Mouse (Mus musculus) CH12.LX (cell line): ENCODE data around the gene Eri3. TPM values are rescaled to one million over a fixed set of nuclear protein-coding genes. Genes with fewer than 3 reads are reported as not detected.

ENCODE experiments used
- DNase-seq: peaks from one replicate; pipeline ENCODE4 v3.0.0-alpha.2; 2013; ENCODE audit errors: extremely low read depth
- H3K27ac ChIP-seq: 2 replicates; pipeline ENCODE4 v1.5.1; 2012; ENCODE audit warnings: low read depth, mild to moderate bottlenecking, control low read depth, moderate library complexity; ENCODE audit not compliant: insufficient read depth
- H3K27me3 ChIP-seq: replicated peaks from 2 replicates; pipeline ENCODE3; 2012; ENCODE audit warnings: inconsistent platforms
- H3K36me3 ChIP-seq, 2 experiments: replicated peaks in 1 of 2; 2 replicates each; pipeline versions ENCODE3 to v1.6.1; 2012; ENCODE audit warnings: inconsistent platforms in 1 of 2, low read length in 1 of 2, mild to moderate bottlenecking in 1 of 2, mixed read lengths in 1 of 2, moderate library complexity in 1 of 2; ENCODE audit not compliant: control insufficient read depth in 1 of 2, insufficient read depth in 1 of 2
- H3K4me1 ChIP-seq, 2 experiments: 2 replicates each; pipeline ENCODE4 v1.6.1; 2012; ENCODE audit warnings: inconsistent platforms in 1 of 2, moderate library complexity in 1 of 2; ENCODE audit not compliant: insufficient read depth in 2 of 2, control insufficient read depth in 1 of 2
- H3K4me2 ChIP-seq: 2 replicates; pipeline ENCODE4 v1.6.1; 2012; ENCODE audit warnings: low read depth, mild to moderate bottlenecking, control low read depth; ENCODE audit not compliant: poor library complexity, insufficient read depth, severe bottlenecking
- H3K4me3 ChIP-seq, 3 experiments: fragments of 150-350 bp in 1 of 3; sonication (generic) in 1 of 3; replicated peaks in 1 of 3; 2 replicates each; pipeline versions ENCODE3 to v1.5.1; 2011 to 2012; ENCODE audit warnings: low read depth in 2 of 3, low read length in 2 of 3, mild to moderate bottlenecking in 2 of 3, moderate library complexity in 2 of 3, control low read depth in 1 of 3, improper control_type of control experiment in 1 of 3, inconsistent platforms in 1 of 3, mixed read lengths in 1 of 3; ENCODE audit not compliant: poor library complexity in 1 of 3
- H3K79me2 ChIP-seq: replicated peaks from 2 replicates; pipeline ENCODE4 v1.6.1; 2012; ENCODE audit warnings: mild to moderate bottlenecking, moderate library complexity; ENCODE audit not compliant: control insufficient read depth, poor library complexity, insufficient read depth, severe bottlenecking; ENCODE audit errors: extremely low read depth
- H3K9ac ChIP-seq: 2 replicates; pipeline ENCODE4 v1.6.1; 2012; ENCODE audit warnings: low read depth, mild to moderate bottlenecking, control low read depth, moderate library complexity; ENCODE audit not compliant: insufficient read depth
- H3K9me3 ChIP-seq: replicated peaks from 2 replicates; pipeline ENCODE3; 2012; ENCODE audit warnings: low read length, inconsistent platforms, mixed read lengths
- CHD1 ChIP-seq: IDR thresholded peaks from 2 replicates; pipeline ENCODE4 v1.6.1; 2012; ENCODE audit warnings: low read depth, low read length, improper control_type of control experiment, inconsistent platforms
- CHD2 ChIP-seq: IDR thresholded peaks from 2 replicates; pipeline ENCODE4 v1.6.1; 2011; ENCODE audit warnings: low read length, improper control_type of control experiment
- ETS1 ChIP-seq: conservative IDR thresholded peaks from 2 replicates; pipeline ENCODE4 v1.6.1; 2012; ENCODE audit warnings: low read depth, mild to moderate bottlenecking, inconsistent platforms, low read length, improper control_type of control experiment, moderate library complexity
- GABPA ChIP-seq: IDR thresholded peaks from 2 replicates; pipeline ENCODE4 v1.6.1; 2012; ENCODE audit warnings: low read depth, low read length, improper control_type of control experiment, inconsistent platforms; ENCODE audit not compliant: insufficient replicate concordance
- IRF4 ChIP-seq: IDR thresholded peaks from 2 replicates; pipeline ENCODE4 v1.6.1; 2014; ENCODE audit warnings: low read depth, mild to moderate bottlenecking, inconsistent platforms, low read length, improper control_type of control experiment
- MAZ ChIP-seq: IDR thresholded peaks from 2 replicates; pipeline ENCODE4 v1.6.1; 2012; ENCODE audit warnings: low read depth, mild to moderate bottlenecking, inconsistent platforms, low read length, improper control_type of control experiment, moderate library complexity
- MYC ChIP-seq: IDR thresholded peaks from 2 replicates; pipeline ENCODE4 v1.6.1; 2011; ENCODE audit warnings: low read depth, mild to moderate bottlenecking, improper control_type of control experiment, low read length
- NELFE ChIP-seq: IDR thresholded peaks from 2 replicates; pipeline ENCODE4 v1.6.1; 2011; ENCODE audit warnings: low read depth, low read length, improper control_type of control experiment
- PAX5 ChIP-seq: IDR thresholded peaks from 2 replicates; pipeline ENCODE4 v1.6.1; 2012; ENCODE audit warnings: low read length, inconsistent platforms, mixed read lengths
- RAD21 ChIP-seq: IDR thresholded peaks from 2 replicates; pipeline ENCODE4 v1.6.1; 2011; ENCODE audit warnings: low read depth, mild to moderate bottlenecking, low read length, improper control_type of control experiment, moderate library complexity
- TCF12 ChIP-seq: IDR thresholded peaks from 2 replicates; pipeline ENCODE4 v1.6.1; 2014; ENCODE audit warnings: low read depth, mild to moderate bottlenecking, inconsistent platforms, low read length, improper control_type of control experiment
- UBTF ChIP-seq: IDR thresholded peaks from 2 replicates; pipeline ENCODE4 v1.6.1; 2012; ENCODE audit warnings: low read depth, mild to moderate bottlenecking, inconsistent platforms, low read length, improper control_type of control experiment, moderate library complexity
- USF1 ChIP-seq: IDR thresholded peaks from 2 replicates; pipeline ENCODE4 v1.6.1; 2014; ENCODE audit warnings: low read depth, mild to moderate bottlenecking, inconsistent platforms, low read length, improper control_type of control experiment
- ZKSCAN1 ChIP-seq: IDR thresholded peaks from 2 replicates; pipeline ENCODE4 v1.6.1; 2012; ENCODE audit warnings: low read depth, inconsistent platforms, low read length, improper control_type of control experiment, borderline replicate concordance
- ZMIZ1 ChIP-seq: IDR thresholded peaks from 2 replicates; pipeline ENCODE4 v1.6.1; 2012; ENCODE audit warnings: low read depth, mild to moderate bottlenecking, inconsistent platforms, low read length, improper control_type of control experiment
- dilution Hi-C: fragments of 300-500 bp; cut with MboI; formaldehyde crosslinking; loops from 2 replicates; pipeline ENCODE4 v1.14.3; 2020; ENCODE audit warnings: low sequenced_read_pairs; ENCODE audit not compliant: extremely low pct_unique_long_range_greater_than_20kb, extremely low pct_ligation_motif_present
- in situ Hi-C: fragments of 300-500 bp; cut with MboI; formaldehyde crosslinking; loops from 3 replicates; pipeline ENCODE4 v1.14.3; 2019; ENCODE audit warnings: low sequenced_read_pairs, low pct_ligation_motif_present, low pct_unique_long_range_greater_than_20kb, mixed read lengths
- polyA plus RNA-seq: library from polyadenylated mRNA; unstranded; fragments of >175 nt; gene quantifications from 2 replicates; pipeline ENCODE4 v1.2.1, GENCODE M21; 2012; ENCODE audit warnings: low read depth; ENCODE audit not compliant: insufficient read length
- total RNA-seq, 2 experiments: library from RNA; depleted of rRNA; stranded (reverse); fragments of 300-350 nt in 1 of 2; fragments of >200 nt in 1 of 2; gene quantifications; 2 replicates each; pipeline ENCODE4 v1.2.3; 2012 to 2014

Gene Eri3
- total and polyA plus RNA-seq, 3 experiments, result 31.2 to 38.0 (median 31.9) TPM

GRCm38 (mm10) chr4:117646926-117647755 lies 97.0 kb downstream of the Eri3 start:
- no peak for DNase-seq
- Histone ChIP-seq H3K4me1 (peaks cover 9 to 72% of the 10 kb centered on the region in 2 experiments), H3K4me3 (no peak overlapping the region), H3K36me3 (peaks cover 7 to 71% of the 10 kb centered on the region in 2 experiments), H3K9ac (no peak overlapping the region), H3K79me2 (no peaks in the 10 kb centered on the region), H3K27me3 (no peaks in the 10 kb centered on the region)
- in situ Hi-C loops (no loop called here), dilution Hi-C loops (no loop called here)
- TF ChIP-seq MAZ (no peak), NELFE (no peak), PAX5 (no peak), USF1 (no peak), ZMIZ1 (no peak), GABPA (no peak), UBTF (no peak), CHD1 (no peak), TCF12 (no peak), RAD21 (no peak), ETS1 (no peak), MYC (no peak), ZKSCAN1 (no peak), IRF4 (no peak)
- TF ChIP-seq, all 38 proteins: peak for 0
- Histone ChIP-seq H3K27ac (no peak overlapping the region), H3K9me3 (no peaks in the 10 kb centered on the region), H3K4me2 (no peak overlapping the region)

DNA sequence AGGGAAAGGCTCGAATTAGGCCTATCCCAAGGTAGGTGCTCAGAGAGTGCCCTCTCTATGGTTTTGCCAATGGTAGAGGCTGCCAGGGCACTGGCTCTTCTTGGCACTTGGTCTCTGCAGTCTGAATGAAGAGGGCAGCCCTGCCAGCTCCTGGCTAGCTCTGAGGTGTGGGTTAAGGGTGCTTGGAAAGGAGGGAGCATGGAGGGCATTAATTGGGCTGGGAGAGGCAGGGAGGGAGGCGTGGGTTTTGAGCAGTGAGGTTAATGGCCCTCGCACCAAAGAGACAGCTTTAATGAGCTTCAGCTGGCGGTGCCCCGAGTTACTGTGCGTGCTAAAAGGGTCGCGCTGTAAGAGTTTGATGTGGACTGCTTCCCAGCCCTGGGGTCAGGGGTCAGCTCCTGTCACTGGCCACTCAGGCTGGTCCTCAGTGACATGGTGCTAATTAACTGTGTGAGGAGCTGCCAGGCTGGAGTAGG lies 101.5 kb downstream of the Eri3 start:
- no peak for DNase-seq
- peaks cover 6 to 56% of the 10 kb centered on the region in 2 experiments for H3K36me3 ChIP-seq
- H3K27ac ChIP-seq, result no peak overlapping the region
- in situ Hi-C loops, result loop anchor here (10.0 kb wide), 1 partner anchor 327 kb away; no protein-coding TSS in a partner anchor
- no peak for TF ChIP-seq CHD2
- H3K9me3 ChIP-seq, result no peaks in the 10 kb centered on the region
- no peak overlapping the region for H3K9ac ChIP-seq
- no peak overlapping the region for H3K4me2 ChIP-seq
- no peaks in the 10 kb centered on the region for H3K27me3 ChIP-seq
- dilution Hi-C loops, result no loop called here
- no peaks in the 10 kb centered on the region for H3K79me2 ChIP-seq
- H3K4me3 ChIP-seq, result no peak overlapping the region
- H3K4me1 ChIP-seq, result peaks cover 21 to 87% of the 10 kb centered on the region in 2 experiments
